Mouse (Mus musculus) kidney, postnatal 14 days (tissue): ENCODE measurements around the gene Mrps27.
A peak's percentile ranks its signal among the peaks of the same experiment; 100 is the strongest.

Experiments
- DNase-seq: peaks from one replicate; pipeline ENCODE4 v3.0.0; 2022; ENCODE audit warnings: mixed read lengths

The Mrps27 gene

DNA sequence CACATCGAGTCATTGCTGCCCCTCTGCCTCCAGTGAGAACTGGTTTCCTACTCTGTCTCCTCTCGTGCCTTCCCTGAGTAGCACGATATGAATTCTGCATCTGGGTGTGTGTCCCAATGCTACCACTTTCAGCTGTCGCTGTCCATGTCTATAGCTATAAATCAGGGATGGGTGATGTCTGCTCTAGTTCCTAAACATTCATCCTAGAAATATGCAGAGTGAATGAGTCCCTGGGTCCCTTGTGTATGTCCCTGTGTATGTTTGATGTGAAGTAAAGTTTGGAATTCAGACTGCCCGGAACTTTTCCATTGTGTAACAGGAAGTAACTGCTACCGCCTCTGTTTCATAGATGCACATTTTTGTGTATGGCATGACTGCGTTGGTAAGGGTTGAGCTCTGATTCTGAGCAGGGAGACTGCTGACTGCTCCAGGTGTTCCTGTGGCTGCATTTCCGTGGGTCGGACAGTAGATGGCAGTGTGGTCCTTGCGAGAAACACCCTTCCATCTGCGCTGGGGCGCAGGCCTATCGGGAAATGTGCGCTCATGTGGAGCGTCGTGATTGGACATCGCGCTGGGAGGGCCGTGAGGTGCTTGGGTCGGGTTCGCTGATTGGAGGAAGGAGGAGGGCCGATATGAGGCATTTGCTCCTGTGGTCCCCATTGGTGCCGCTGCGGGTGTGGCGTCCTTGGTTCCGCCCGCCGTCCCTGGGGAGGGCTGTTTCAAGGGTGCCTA is 8.3 kb downstream of the Mrps27 start:
- peak; percentile 97 for DNase-seq

DNA sequence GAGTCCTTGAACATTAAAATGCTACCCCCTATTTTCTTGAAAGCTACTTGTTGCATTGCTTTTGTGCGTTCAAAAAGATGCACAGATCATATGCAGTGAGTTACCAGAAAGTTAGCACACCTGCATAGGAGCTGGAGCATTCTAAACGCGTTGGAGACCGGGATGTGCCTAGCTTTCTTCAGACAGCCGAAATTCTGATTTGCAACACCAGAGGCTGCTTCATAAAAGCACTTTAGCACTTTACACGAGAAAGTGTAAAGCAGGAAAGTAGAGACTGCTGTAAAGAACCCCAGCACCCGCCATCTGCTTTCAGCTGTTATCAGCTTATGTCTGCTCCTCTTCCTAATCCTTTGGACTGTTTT is 8.9 kb downstream of the Mrps27 start:
- DNase-seq: no peak

DNA sequence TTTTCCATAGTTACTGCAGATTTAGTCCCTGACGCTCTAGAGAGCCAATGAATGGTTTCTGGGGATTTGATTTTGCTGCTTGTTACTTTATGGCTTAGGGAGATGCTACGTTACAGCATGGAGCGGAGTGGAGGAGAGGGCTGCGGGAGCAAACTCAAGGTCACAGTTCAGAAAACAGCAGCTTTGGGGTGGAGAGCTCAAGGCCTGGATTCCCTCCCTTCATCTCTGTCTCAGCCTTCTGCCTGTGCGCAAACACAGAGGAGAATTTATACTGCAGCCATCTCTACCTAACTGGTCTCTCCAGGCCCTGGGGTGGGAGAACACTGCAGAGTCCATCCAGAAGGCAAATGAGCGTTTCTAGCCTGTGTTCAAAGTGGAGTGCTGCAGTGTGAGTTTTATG is 10.5 kb downstream of the Mrps27 start:
- no peak for DNase-seq

DNA sequence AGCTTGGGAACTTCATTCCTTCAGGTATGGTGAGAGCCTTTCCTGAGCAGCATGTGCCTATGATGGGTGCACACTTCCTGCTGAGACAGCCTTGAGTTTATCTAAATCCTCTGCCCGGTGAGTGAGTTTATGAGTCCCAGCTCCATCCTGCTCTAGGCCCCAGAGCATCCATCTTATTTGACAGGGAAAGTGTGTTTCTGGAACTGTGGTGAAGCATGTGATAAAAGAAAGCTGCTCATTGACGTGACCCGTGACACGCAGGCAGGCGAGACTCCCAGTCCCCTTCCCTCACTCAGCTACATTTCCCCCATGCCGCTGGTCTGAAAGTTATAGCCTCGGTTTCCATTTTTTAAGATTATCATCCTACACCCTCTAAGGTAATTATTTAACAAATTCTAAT is 11.3 kb downstream of the Mrps27 start:
- DNase-seq: no peak

DNA sequence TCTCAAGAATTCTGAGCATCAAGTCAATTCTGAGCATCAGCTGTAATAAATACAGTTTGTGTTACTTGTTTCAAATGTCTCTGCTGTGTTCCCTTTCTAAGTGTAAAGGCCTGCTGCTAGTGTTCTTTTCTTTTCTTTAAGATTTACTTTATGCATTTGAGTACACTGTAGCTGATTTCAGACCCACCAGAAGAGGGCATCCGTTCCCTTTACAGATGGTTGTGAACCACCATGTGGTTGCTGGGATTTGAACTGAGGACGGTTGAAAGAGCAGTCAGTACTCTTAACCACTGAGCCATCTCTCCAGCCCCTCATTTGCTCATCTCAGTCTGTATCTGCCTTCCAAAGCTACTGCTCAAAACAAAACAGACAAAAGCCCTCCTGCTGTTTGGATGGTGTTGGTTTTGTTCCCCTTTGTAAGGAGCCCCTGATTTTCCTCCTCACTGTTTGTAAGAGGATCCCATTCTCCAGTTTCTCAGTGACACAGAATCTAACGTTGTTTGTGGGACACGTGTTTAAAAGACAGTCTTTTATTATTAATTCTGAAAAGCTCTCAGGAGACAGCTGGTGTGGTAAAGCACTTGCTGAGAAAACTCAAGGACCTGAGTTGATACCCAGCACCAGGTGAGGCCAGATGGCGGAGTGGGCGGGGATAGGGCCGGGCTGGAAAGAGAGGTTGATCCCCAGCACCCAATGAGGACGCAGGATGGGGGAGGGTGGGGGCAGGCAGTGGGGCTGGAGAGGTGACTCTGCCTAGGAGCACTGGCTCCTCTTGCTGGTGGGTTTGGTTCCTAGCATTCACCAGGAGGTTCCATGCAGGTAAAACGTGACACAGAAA is 12.1 kb downstream of the Mrps27 start:
- DNase-seq: no peak

DNA sequence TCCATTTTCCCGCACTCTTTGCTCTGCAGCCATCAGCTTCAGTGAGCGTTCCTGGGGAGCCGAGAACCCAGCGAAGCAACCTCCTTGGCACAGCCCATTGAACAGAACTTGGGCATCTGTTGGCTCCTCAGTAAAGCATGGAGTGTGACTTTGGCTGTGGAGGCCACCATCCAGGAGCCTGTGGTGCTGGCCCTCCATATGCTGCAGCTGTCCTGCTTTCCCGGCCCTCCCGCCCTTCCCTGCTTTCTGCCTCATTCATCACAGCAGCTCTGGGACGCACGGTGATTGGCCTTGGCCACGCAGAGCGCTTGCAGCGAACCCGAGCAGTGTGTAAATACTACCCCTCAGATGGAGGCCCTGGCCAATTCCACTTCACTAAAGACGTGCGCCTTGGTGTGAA is 14.3 kb downstream of the Mrps27 start:
- no peak for DNase-seq

DNA sequence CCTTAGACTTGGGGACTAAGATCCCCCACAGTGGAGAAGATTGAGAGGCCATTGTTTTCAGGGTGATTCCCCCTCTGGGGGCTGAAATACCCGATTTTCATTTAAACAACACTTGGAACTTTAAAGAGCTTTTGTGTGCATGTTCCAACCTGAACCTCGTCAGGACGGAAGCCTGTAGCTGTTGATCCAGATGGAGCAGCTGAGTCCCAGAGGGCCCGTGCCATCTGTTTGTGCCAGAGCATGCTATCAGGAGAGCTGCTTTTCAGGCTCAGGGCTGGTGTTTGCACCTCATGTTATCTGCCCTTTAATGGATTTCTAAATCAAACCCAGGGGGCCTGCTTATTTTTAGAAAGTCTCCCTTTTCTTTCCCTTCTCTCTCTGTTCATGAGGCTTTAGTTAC is 19.3 kb downstream of the Mrps27 start:
- DNase-seq: no peak

DNA sequence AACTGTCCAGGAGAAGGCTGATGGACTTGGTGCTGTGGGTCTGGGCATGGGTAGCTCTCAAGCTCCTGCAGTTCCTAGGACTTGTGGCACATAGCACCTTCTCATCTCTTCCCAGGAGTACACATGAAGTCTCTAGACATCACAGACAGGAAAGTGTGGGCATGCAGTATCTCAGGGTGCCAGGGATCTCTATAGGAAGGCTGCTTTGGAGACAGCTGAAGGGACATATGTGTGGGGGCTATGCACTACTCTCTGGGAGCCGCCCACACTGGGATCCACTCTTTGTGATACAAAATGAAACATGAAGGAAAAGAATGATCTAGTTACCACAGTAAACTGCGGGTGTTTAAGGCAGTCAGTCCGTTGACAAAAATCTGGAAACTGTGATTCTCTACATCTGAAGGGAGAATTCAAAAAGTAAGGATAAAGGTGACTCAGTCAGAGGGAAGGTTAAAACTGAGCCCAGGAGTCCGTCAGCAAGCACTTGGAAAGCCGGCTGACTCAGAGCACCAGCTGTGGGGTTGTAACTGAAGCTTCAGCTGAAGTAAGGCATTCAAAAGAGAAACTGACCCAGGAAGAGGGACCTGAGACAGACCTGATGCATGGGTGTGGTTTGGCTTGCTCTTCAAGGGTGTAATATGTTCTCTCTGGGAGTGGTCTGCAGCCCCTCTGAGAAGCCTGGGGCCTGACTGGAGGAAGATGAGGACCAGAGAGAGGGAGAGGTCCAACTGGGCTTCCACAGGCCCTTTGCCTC is 22.0 kb downstream of the Mrps27 start:
- no peak for DNase-seq

DNA sequence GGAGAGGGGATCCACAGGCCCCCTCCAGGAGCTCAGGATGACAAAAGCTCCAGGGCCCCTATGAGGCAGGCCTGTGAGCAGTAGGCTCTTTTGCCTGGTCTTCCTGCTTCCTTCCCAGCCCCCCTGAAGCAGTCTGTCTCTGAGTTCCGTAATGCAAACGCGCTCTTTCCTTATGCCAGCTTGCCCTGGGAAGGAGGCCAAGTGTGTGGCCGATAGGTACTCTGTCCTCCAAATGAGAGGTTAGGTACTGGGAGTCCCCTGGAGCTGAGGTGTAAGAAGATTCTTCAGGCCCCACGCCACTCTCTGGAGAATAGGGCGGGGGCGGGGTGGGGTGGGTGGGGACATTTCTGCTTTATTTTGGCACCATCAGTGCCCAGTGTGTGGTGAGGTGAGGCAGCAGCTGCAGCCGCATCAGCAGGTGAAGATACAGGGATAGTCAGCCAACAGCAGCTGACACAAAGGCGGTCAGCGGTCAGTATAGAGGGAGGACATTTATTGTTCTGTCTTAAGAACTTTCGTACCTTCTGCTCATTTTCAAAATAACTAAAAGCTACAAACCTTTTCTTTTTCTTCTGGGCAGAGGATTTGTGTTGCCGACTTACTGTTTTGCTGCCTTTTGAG is 23.1 kb downstream of the Mrps27 start:
- no peak for DNase-seq

DNA sequence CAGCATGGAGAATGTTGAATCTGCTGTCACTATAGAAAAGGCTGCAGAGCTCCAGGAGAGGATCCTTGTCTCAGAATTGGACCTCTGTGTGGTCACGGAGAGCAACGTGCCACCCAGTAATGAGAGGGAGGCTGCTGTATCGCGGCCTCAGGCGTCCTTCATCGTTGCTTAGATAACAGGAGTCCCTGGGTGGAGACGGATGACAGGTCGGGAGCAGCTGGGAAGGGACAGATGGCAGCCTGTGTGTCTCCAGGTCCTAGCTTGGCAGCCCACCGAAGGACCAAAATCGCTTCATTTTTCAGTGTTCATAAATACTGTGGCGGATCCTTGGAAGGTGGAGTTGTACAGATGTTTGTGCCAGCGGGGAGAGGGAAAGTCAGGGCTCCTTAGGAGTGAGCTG is 24.5 kb downstream of the Mrps27 start:
- no peak for DNase-seq

DNA sequence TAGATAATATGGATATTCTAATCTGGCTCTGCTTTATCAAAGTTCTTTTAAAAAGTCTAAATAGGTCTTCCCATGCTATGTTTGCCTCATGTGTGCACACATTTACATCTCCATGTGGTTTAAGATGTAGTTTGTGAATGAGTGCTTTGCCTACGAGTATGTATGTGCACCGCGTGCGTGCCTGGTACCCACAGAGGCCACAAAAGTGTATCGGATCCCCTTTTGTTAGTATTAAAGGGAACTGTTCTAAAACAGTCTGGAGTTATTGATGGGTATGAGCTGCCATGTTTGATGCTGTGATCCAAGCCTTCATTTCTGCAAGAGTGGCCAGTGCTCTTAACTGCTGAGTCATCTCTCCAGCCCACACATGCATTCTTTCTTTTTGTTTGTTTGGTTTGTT is 26.7 kb downstream of the Mrps27 start:
- no peak for DNase-seq

DNA sequence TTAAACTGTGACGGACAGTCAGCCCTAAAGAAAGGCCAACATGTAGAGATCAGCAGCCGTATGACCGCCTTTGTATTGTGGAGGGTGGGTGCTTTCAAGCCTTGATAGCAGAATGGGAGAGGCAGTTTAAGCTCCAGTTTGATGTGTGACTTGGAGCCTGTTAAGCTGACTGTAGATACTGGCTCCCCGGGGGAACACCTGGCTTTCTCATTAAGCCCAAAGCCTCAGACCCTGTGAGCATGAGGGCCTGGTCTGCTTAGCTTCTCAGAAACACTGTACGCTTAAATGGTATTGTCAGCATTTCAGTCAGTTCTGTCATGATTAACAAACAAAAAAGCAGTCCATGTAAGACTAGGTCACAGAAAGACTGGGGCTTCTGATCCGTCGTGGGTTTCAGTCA is 29.1 kb downstream of the Mrps27 start:
- no peak for DNase-seq

DNA sequence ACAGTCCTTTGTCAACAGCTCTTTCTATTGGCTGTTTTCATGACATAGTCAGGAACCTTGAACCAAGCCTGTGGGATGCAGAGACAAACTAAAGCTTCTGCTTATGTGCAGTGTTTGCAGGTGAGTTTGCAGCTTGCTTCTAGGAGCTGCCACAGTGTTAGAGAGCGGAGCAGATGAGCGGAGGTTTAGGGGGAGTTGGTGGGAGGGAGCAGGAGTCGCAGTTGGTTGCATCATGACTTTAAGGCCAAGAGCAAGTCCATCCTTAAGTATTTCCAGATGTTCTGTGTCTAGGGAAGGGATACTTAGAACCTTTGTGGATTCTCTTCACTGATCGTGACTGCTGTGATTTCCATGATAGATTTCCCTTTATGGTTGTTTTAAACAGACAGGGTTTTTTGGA is 29.6 kb downstream of the Mrps27 start:
- DNase-seq: no peak

DNA sequence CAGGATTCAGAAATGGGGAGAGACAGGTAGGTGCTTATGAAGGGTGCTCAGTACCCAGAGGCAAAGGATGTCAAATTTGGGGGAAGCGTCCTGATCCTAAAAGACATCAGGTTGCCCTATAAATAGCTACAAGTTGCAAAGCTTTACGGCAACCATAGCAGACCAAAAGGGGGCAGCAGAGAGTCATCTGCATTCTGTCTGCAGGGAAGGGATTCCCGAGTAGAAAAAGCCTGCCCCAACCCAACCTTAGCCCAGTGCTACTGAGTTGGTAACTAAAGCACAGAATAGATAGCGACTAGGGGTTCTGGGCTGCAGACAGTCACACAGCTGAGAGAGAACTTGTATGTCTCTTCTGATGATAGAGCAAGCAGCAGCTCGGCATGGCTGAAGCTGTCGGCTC is 31.0 kb downstream of the Mrps27 start:
- peak; percentile 80 for DNase-seq

DNA sequence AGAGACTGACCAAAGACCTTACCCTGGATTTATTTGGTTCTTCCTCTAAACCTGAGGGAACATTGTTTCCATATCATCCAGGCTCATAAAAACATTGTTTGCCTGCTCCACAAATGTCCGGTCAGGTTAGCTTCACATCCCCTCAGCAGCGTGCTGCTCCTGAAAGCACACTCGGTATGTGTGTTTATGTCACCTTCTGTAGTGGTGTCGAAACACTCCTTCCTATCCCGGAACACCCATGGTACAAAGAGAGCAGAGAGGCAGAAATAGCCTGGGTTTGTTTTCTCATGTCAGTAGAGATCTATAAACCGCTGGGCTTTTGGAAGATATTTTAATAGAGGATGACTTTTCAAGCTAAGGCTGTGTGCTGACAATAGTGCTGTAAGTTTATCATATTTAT is 32.5 kb downstream of the Mrps27 start:
- no peak for DNase-seq

DNA sequence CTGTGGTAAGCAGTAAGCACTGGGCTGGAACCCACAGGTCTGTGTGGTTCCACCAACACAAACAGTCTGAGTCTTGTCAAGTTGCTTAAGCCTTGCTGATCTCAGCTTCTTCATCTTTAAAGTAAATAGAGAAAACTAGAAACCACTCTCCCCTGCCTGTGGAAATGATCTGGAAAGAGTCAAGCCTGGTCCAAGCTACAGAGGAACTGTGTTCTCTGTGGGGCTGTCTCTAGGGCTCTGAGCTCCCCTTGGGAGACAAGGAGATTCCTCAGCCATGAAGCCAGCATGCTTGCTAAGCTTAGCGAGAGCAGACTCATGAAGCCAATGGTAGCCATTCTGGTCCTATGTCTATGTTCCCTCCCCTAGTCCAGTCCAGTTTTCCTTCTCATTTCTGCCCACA is 33.6 kb downstream of the Mrps27 start:
- DNase-seq: no peak

DNA sequence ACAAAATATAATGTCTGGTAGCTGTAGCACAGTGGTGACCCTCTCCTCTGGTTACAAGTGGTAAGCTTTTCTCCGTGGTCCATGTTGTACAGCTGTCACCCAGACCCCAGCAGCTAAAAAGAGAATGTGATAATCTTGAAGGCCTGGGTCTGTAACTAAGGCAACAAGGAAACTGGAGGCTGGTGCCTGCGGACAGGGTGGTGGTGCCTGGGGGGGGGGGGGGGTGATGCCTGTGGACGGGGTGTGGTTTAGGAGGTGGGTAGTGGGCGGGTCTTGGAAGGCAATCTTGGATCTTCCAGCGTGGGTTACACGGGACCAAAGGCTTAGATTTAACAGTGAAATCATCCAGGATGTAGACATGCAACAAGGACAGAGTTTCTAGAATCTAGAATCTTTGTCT is 37.8 kb downstream of the Mrps27 start:
- DNase-seq: no peak

DNA sequence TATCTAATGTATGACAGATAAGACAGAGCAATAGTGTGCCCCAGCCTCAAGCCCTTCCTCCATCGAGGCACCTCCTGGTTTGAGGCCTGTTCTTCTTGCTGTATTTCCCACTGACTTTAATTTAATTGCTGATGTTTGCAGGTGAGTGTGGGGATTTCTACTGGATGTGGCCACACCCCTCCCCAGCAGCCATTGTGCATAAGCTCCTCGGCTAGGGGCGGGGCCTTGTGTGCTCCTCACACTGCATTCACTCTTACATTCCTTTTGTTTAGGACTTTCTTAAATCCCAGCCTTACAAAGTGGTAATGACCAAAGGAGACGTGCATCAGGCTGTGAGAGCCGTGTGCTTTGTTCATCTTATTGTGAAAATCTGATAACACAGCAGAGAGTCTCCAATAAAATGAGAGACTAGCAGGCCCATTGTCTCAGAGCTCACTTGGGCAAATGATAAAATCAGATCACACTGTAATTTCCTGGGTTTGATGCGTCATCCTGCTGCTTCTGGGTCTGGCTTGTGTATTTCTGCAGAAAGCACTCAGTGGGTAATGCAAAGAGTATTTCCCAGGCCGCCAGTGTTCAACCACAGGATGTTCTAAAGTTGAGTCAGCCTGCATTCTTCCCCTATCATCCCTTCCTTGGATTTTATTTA is 40.1 kb downstream of the Mrps27 start:
- DNase-seq: no peak

DNA sequence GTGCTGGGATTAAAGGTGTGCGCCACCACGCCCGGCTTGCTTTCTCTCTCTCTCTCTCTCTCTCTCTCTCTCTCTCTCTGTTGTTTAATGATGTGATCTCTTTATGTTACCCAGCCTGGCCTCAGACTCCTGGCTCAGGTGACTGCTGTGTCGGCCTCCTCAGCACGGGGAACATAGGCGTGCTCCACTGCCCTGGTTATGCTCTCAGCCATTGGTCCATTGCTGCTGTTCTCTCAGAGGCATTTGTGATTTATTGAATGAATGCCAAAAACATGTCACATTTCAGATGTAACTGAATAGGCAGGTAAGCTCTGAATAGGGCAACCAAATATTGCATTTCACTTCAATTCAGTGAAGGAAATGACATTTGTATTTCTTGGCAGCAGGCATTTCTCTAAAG is 41.3 kb downstream of the Mrps27 start:
- DNase-seq: no peak

DNA sequence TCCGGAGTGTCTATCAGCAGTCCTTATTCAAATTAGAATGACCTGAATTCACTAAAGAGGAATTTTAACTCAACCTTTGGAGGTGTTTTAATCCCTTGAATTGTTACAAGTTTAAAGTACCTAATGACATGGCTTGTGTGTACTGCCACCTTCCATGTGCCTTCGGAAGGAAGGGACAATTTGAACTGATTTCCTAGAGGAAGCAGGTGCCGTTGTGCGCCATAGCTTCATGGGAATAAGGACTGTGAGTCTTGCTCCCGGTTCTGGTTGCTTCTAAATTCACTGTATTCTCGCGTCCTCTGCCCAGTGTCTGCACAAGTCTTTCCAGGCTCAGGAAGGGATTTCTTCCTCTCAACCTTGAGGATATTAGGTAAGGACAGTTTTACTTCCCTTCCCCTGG is 41.8 kb downstream of the Mrps27 start:
- DNase-seq: no peak

DNA sequence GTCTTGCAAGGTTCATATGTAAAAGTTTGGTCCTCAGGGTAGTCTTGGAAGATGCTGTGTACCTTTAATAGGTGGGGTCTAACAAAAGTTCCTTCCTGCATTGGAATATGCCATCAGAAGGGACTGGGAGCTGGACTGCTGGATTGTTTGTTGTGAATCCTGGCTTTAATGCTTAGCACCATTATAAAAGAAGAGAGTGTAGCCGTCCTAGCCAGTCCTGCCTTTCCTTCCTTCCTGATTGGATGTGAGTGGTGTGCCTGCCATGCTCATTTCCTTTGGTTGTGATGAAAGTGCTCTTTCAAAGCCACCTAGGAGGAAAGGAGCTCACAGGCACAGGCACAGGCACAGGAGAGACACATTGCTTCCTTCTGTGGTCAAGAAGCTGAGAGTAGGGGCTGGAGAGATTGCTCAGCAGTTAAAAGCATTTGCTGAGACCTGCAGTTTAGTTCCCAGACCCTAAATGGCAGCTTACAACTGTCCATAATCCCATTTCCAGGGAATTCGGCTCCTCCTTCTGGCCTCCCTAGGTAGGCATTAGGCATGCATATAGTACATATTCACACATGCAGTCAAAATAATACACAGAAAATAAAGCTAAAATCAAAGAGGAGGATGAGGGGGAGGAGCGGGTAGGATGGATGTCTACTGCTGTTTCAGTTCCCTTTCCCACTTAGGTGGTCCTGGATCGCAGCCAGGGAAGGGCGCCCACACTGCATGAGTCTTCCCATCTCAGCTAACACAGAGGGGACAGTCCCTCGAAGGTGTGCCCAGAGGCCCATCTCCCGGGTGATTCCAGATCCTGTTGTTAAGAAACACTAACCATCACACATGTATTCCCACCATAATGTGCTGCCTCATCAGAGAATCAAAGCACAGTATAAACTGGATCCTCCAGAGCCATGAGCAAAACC is 43.6 kb downstream of the Mrps27 start:
- peak; percentile 14 for DNase-seq

DNA sequence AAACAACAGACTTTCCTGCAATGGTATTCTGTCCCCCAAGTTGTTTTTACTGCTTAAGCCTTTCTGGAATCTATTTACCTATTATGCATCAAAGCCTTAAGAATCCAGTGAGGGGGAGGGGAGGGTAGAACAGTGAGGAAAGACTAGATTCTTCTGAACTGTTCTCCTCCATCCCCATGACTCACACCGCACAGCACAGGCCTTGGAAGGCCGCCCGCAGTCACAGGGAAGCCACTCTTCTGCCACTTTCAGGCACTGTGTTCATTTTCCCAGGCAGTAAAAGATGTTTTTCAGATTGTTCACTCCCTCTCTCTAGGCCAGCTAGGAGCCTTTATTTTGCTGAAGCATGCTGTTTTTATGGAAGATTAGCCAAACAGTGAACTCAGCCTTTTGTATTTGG is 46.8 kb downstream of the Mrps27 start:
- DNase-seq: peak; percentile 48
